Mouse (Mus musculus) adrenal gland, postnatal 14 days (tissue): ENCODE measurements at regions not wholly inside any gene's neighbourhood (a gene's known extent, or its start where the extent isn't known, plus 50 kb on each side); places are given as distances from the start of the nearest gene placed in this dataset.

Experiments
- DNase-seq: peaks from one replicate; pipeline ENCODE4 v3.0.0; 2021; ENCODE audit warnings: mixed read lengths

DNA sequence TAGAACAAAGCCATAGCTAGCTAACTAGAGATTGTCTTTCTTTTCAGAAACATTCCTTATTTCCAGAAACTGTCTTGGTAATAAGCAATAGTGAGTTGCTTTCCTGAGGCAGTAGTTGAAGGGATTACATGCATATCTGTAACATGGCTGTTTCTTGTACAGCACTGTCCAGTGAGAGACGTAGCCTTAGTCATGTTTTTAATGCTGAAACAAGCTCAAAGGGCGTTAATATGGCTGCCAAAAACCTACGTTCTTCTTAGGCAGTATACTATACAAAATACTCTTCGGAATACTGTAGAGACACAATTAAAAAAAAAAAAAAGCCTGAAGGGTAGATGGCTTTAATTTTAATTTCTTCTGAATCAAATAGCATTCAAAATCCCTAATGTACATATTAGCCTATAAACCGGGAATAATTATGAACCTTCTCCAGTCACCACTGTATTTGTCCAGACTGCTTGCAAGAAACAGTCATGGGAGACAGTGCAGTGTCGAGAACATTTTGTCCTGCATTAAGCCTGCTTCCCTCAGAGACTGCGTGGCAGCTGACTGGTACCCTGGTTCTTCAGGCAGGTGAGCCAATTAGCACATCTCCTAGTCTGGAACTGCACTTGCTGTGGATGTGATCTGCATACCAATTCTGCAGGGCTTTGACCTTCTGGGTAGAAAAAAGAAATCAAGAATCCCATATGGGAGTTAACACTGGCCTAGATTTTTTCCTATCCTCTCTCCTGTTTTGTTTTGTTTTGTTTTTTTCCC is 854.7 kb upstream of the Stxbp6 start:
- DNase-seq: no peak
